Mouse (Mus musculus) liver, embryonic 14.5 days (tissue): ENCODE results near the gene Stk40. TPM values are rescaled to one million over a fixed set of nuclear protein-coding genes. Genes with fewer than 3 reads are reported as not detected.

Experiments used
- ATAC-seq: fragments of 200-750 bp; cut with Nextera tagmentation; 2 replicates; pipeline ENCODE4 v1.8.0; 2017; ENCODE audit warnings: moderate number of reproducible peaks, mild to moderate bottlenecking, moderate library complexity; ENCODE audit not compliant: insufficient read depth
- DNase-seq, 3 experiments: peaks; one replicate each; pipeline ENCODE4 v3.0.0-alpha.2; 2012 to 2013; ENCODE audit warnings: low read depth in 3 of 3, low spot score in 3 of 3
- H3K27ac ChIP-seq: fragments of 300-500 bp; sonication (generic); 2 replicates; pipeline ENCODE4 v1.5.1; 2014; ENCODE audit warnings: moderate library complexity, mild to moderate bottlenecking, control low read depth, inconsistent platforms
- H3K27me3 ChIP-seq: fragments of 300-500 bp; sonication (generic); 2 replicates; pipeline ENCODE4 v1.6.1; 2014; ENCODE audit warnings: mild to moderate bottlenecking, low read length, moderate library complexity; ENCODE audit not compliant: control insufficient read depth, insufficient read depth
- H3K36me3 ChIP-seq: fragments of 300-500 bp; sonication (generic); replicated peaks from 2 replicates; pipeline ENCODE4 v1.6.1; 2014; ENCODE audit warnings: low read depth; ENCODE audit not compliant: control insufficient read depth, insufficient read depth
- H3K4me1 ChIP-seq, 2 experiments: fragments of 200-500 bp in 1 of 2; fragments of 300-500 bp in 1 of 2; sonication (generic) in 1 of 2; replicated peaks; 2 replicates each; pipeline ENCODE4 v1.6.1; 2012 to 2014; ENCODE audit warnings: antibody characterized with exemption in 1 of 2, inconsistent platforms in 1 of 2, low read length in 1 of 2; ENCODE audit not compliant: control insufficient read depth in 2 of 2, insufficient read depth in 2 of 2
- H3K4me2 ChIP-seq: fragments of 300-500 bp; sonication (generic); 2 replicates; pipeline ENCODE4 v1.6.1; 2014; ENCODE audit warnings: low read depth, mild to moderate bottlenecking, control low read depth, moderate library complexity
- H3K4me3 ChIP-seq, 2 experiments: fragments of 200-500 bp in 1 of 2; fragments of 300-500 bp in 1 of 2; sonication (generic) in 1 of 2; 2 replicates each; pipeline ENCODE4 v1.5.1; 2012 to 2014; ENCODE audit warnings: low read depth in 2 of 2, low read length in 2 of 2, mild to moderate bottlenecking in 2 of 2, control low read depth in 1 of 2, inconsistent platforms in 1 of 2, moderate library complexity in 1 of 2; ENCODE audit not compliant: insufficient read depth in 1 of 2
- H3K9ac ChIP-seq: fragments of 300-500 bp; sonication (generic); replicated peaks from 2 replicates; pipeline ENCODE4 v1.6.1; 2014; ENCODE audit warnings: mild to moderate bottlenecking, control low read depth, moderate library complexity
- H3K9me3 ChIP-seq: fragments of 300-500 bp; sonication (generic); 2 replicates; pipeline ENCODE4 v1.6.1; 2016; ENCODE audit warnings: low read length, mixed read lengths; ENCODE audit not compliant: control insufficient read depth
- CTCF ChIP-seq: IDR thresholded peaks from 2 replicates; pipeline ENCODE4 v1.5.1; 2016; ENCODE audit warnings: antibody characterized with exemption, low read depth, control low read depth
- EP300 ChIP-seq: IDR thresholded peaks from 2 replicates; pipeline ENCODE4 v1.6.1; 2016; ENCODE audit warnings: antibody characterized with exemption, low read depth
- WGBS: fragments of 180-500 bp; shearing (Covaris S2); extraction: QIAGEN DNeasy Blood & Tissue Kit; methylation state at CpG from one replicate; pipeline ENCODE4 v1.1.7; 2014; ENCODE audit not compliant: insufficient replicate concordance; 5-methylcytosine and 5-hydroxymethylcytosine counted together
- polyA plus RNA-seq, 2 experiments: library from polyadenylated mRNA; depleted of rRNA in 1 of 2; stranded (reverse) in 1 of 2; unstranded in 1 of 2; fragments of >200 nt; fragmentation: Nextera tagmentation in 1 of 2; extraction: Ambion mirVana in 1 of 2; gene quantifications; 2 replicates each; pipeline versions ENCODE4 v1.2.1 to v1.2.3; 2012 to 2014

The Stk40 gene
- polyA plus RNA-seq, 2 experiments = 4.3 to 9.0 TPM

- 82% methylated on average over 2 of the region's 2 CpGs for WGBS
- H3K4me1 ChIP-seq = no peaks in the 10 kb centered on the region
- no peak overlapping the region for H3K4me2 ChIP-seq
- DNase-seq (no peak), ATAC-seq (no peak)
- no peak overlapping the region for H3K4me3 ChIP-seq
- H3K9ac ChIP-seq = no peak overlapping the region
- H3K36me3 ChIP-seq = no peaks in the 10 kb centered on the region; the same call in 1 of the 2 replicates
- H3K27me3 ChIP-seq = no peaks in the 10 kb centered on the region
- H3K27ac ChIP-seq = no peak overlapping the region
- no peak for TF ChIP-seq EP300
- no peak for TF ChIP-seq CTCF
- no peaks in the 10 kb centered on the region for H3K9me3 ChIP-seq
Measured at GRCm38 (mm10) chr4:126120506-126120905, 16.7 kb downstream of the Stk40 start.

GRCm38 (mm10) chr4:126123309-126124040 lies 19.7 kb downstream of the Stk40 start:
- H3K9ac ChIP-seq = no peak overlapping the region
- H3K27me3 ChIP-seq = no peaks in the 10 kb centered on the region
- DNase-seq (no peak), ATAC-seq (no peak)
- no peaks in the 10 kb centered on the region for H3K4me1 ChIP-seq
- H3K9me3 ChIP-seq = no peaks in the 10 kb centered on the region
- 76% methylated on average over 10 of the region's 10 CpGs for WGBS
- H3K4me2 ChIP-seq = no peak overlapping the region
- H3K27ac ChIP-seq = no peak overlapping the region
- no peaks in the 10 kb centered on the region; the same call in 1 of the 2 replicates for H3K36me3 ChIP-seq
- no peak overlapping the region for H3K4me3 ChIP-seq
- no peak for TF ChIP-seq EP300
- TF ChIP-seq CTCF = no peak

GRCm38 (mm10) chr4:126130502-126130901 lies 26.7 kb downstream of the Stk40 start:
- no peak overlapping the region for H3K9ac ChIP-seq
- no peaks in the 10 kb centered on the region for H3K9me3 ChIP-seq
- H3K4me2 ChIP-seq = no peak overlapping the region
- 76% methylated on average over 11 of the region's 11 CpGs for WGBS
- H3K36me3 ChIP-seq = peaks cover 7% of the 10 kb centered on the region
- no peak for DNase-seq
- no peak overlapping the region for H3K4me3 ChIP-seq
- no peak for ATAC-seq
- no peak for TF ChIP-seq CTCF
- no peak for TF ChIP-seq EP300
- no peaks in the 10 kb centered on the region for H3K27me3 ChIP-seq
- H3K27ac ChIP-seq = no peak overlapping the region
- peaks cover 0 to 7% of the 10 kb centered on the region in 2 experiments; a peak in 2 of 4 replicates for H3K4me1 ChIP-seq

- H3K27me3 ChIP-seq = no peaks in the 10 kb centered on the region
- peaks cover 7% of the 10 kb centered on the region for H3K36me3 ChIP-seq
- TF ChIP-seq CTCF = no peak
- TF ChIP-seq EP300 = no peak
- H3K9me3 ChIP-seq = no peaks in the 10 kb centered on the region
- no peak overlapping the region for H3K4me3 ChIP-seq
- H3K9ac ChIP-seq = no peak overlapping the region
- no peak overlapping the region for H3K27ac ChIP-seq
- H3K4me2 ChIP-seq = no peak overlapping the region
- ATAC-seq (no peak), DNase-seq (no peak)
- 59% methylated on average over 10 of the region's 10 CpGs for WGBS
- H3K4me1 ChIP-seq = peaks cover 0 to 7% of the 10 kb centered on the region in 2 experiments; a peak in 2 of 4 replicates
Measured at GRCm38 (mm10) chr4:126131290-126132121, 27.7 kb downstream of the Stk40 start.

- Histone ChIP-seq H3K9me3 (no peaks in the 10 kb centered on the region), H3K36me3 (peaks cover 7% of the 10 kb centered on the region), H3K4me3 (no peak overlapping the region), H3K4me1 (peaks cover 0 to 7% of the 10 kb centered on the region in 2 experiments; a peak in 2 of 4 replicates), H3K4me2 (no peak overlapping the region), H3K27ac (no peak overlapping the region), H3K27me3 (no peaks in the 10 kb centered on the region), H3K9ac (no peak overlapping the region)
- WGBS = 71% methylated on average over 6 of the region's 6 CpGs
- ATAC-seq (no peak), DNase-seq (no peak)
- no peak for TF ChIP-seq EP300
- TF ChIP-seq CTCF = no peak
Measured at GRCm38 (mm10) chr4:126132636-126133264, 29.0 kb downstream of the Stk40 start.
